Comparison of ENCODE assay signal across 13 mouse cellular contexts in genomic region chr5:65718368-65718767, GRCm38 (mm10). TPM values are rescaled to one million over a fixed set of nuclear protein-coding genes. Genes with fewer than 3 reads are reported as not detected.
DNase-seq lines count a peak whose midpoint lies in the region; ATAC-seq and TF ChIP-seq lines count a peak whose summit lies in the region.
"Had no signal": no experiment of that assay in that cellular context is flagged by ENCODE, and none has a peak within 500 bp of the region (broad histone marks: within the 10 kb centered on the region; RNA-seq: fewer than 3 reads in every experiment).

No protein-coding gene starts in this region.

- 43% methylated on average over 3 of the region's 3 CpGs for WGBS in kidney, postnatal 0 days
- 23% methylated on average over 3 of the region's 3 CpGs for WGBS in kidney, embryonic 16.5 days

- no peak overlapping the region for H3K4me2 ChIP-seq in kidney, postnatal 0 days (ENCODE audit: low read length)
- no peak overlapping the region for H3K4me2 ChIP-seq in kidney, embryonic 16.5 days (replicated peaks; ENCODE audit: low read depth, low read length)
- H3K4me2 ChIP-seq: embryonic facial prominence, embryonic 12.5 days had no signal

- H3K36me3 ChIP-seq in kidney, postnatal 0 days (ENCODE audit: insufficient read depth, low read length): no peaks in the 10 kb centered on the region
- H3K36me3 ChIP-seq in kidney, embryonic 16.5 days (ENCODE audit: insufficient read depth, low read length): no peaks in the 10 kb centered on the region
- H3K36me3 ChIP-seq: embryonic facial prominence, embryonic 12.5 days; midbrain, embryonic 10.5 days had no signal

- no peak overlapping the region for H3K9ac ChIP-seq in kidney, postnatal 0 days (ENCODE audit: low read depth, low read length)
- no peak overlapping the region for H3K9ac ChIP-seq in kidney, embryonic 16.5 days (replicated peaks; ENCODE audit: low read length)
- H3K9ac ChIP-seq: embryonic facial prominence, embryonic 12.5 days had no signal

- H3K9me3 ChIP-seq in kidney, postnatal 0 days (replicated peaks; ENCODE audit: low read length): no peaks in the 10 kb centered on the region
- no peaks in the 10 kb centered on the region for H3K9me3 ChIP-seq in kidney, embryonic 16.5 days (ENCODE audit: low read length)
- H3K9me3 ChIP-seq: embryonic facial prominence, embryonic 12.5 days; midbrain, embryonic 10.5 days had no signal

- no peak for ATAC-seq in kidney, postnatal 0 days (replicated peaks; ENCODE audit: low FRiP score, low read depth)
- no peak for ATAC-seq in kidney, embryonic 16.5 days (ENCODE audit: low FRiP score, low TSS enrichment)
- peak; percentile 74; the same call in 1 of the 2 replicates for ATAC-seq in erythroblast, adult 5-6 weeks (replicated peaks; ENCODE audit: low FRiP score, poor library complexity, severe bottlenecking)

- no peak for TF ChIP-seq CTCF in kidney, postnatal 0 days (IDR thresholded peaks at IDR 0.05; ENCODE audit: low read depth)

- H3K27me3 ChIP-seq in kidney, postnatal 0 days (ENCODE audit: insufficient read depth, low read length): no peaks in the 10 kb centered on the region
- H3K27me3 ChIP-seq in kidney, embryonic 16.5 days (ENCODE audit: insufficient read depth, low read length): no peaks in the 10 kb centered on the region
- H3K27me3 ChIP-seq: embryonic facial prominence, embryonic 12.5 days had no signal

- peak; percentile 24 for DNase-seq in kidney, postnatal 0 days (ENCODE audit: low spot score)
- DNase-seq in MN1 (ENCODE audit: low spot score): peak; percentile 36
- peak; percentile 17 to 46 for DNase-seq in natural killer cell, adult 2 months (ENCODE audit: low spot score in 2 of 2)
- no peak for DNase-seq in left cerebral cortex, adult 11 months (ENCODE audit: low spot score)
- DNase-seq in adrenal gland, adult 2 months: no peak
- no peak for DNase-seq in gastrocnemius, postnatal 10 days
- DNase-seq: kidney, postnatal 25 days; right cerebral cortex, postnatal 25 days; thymus, adult 2 months had no signal

- no peak overlapping the region for H3K4me3 ChIP-seq in kidney, postnatal 0 days (replicated peaks; ENCODE audit: low read depth, low read length)
- no peak overlapping the region for H3K4me3 ChIP-seq in kidney, embryonic 16.5 days (ENCODE audit: low read length)
- H3K4me3 ChIP-seq: embryonic facial prominence, embryonic 12.5 days; midbrain, embryonic 10.5 days had no signal

- no peak overlapping the region for H3K27ac ChIP-seq in kidney, postnatal 0 days
- H3K27ac ChIP-seq in kidney, embryonic 16.5 days (ENCODE audit: low read length): no peak overlapping the region
- H3K27ac ChIP-seq: embryonic facial prominence, embryonic 12.5 days; midbrain, embryonic 10.5 days had no signal

- no peaks in the 10 kb centered on the region for H3K4me1 ChIP-seq in kidney, postnatal 0 days (replicated peaks; ENCODE audit: insufficient read depth, low read length)
- no peaks in the 10 kb centered on the region for H3K4me1 ChIP-seq in kidney, embryonic 16.5 days (ENCODE audit: insufficient read depth, low read length)
- H3K4me1 ChIP-seq: embryonic facial prominence, embryonic 12.5 days had no signal

RNA-seq across cellular contexts. Expression of gene Pds5a, which starts 20.3 kb away (rescaled TPM):
- polyA plus RNA-seq in kidney, postnatal 0 days (2015; fragmentation: Nextera tagmentation; extraction: Ambion mirVana): 35.2 and 37.8 TPM in 2 replicates
- 56.2 and 60.6 TPM in 2 replicates for polyA plus RNA-seq in kidney, embryonic 16.5 days (2015; fragmentation: Nextera tagmentation; extraction: Ambion mirVana)
- 53.1 and 90.5 TPM in 2 replicates for total RNA-seq in erythroblast, adult 5-6 weeks (2015; ENCODE audit: low replicate concordance)
- 94.4 and 98.8 TPM in 2 replicates for total RNA-seq in erythroblast, adult 5-6 weeks (2017; ENCODE audit: low replicate concordance)
- total RNA-seq in adrenal gland, adult 2 months (2021): 10 to 100 TPM; 74.0 to 98.1 TPM
- 2.9 and 3.0 TPM in 2 replicates for polyA plus RNA-seq in adrenal gland, adult 2 months (2012; rRNA removed)
- total RNA-seq in gastrocnemius, postnatal 10 days (2021): 10 to 100 TPM; 47.5 to 59.1 TPM

RNA-seq across cellular contexts. Expression of gene N4bp2, which starts 45.0 kb away (rescaled TPM):
- 14.9 and 15.8 TPM in 2 replicates for polyA plus RNA-seq in kidney, postnatal 0 days (2015; fragmentation: Nextera tagmentation; extraction: Ambion mirVana)
- polyA plus RNA-seq in kidney, embryonic 16.5 days (2015; fragmentation: Nextera tagmentation; extraction: Ambion mirVana): 18.8 and 24.3 TPM in 2 replicates
- 6.0 and 23.2 TPM in 2 replicates for total RNA-seq in erythroblast, adult 5-6 weeks (2015; ENCODE audit: low replicate concordance)
- total RNA-seq in erythroblast, adult 5-6 weeks (2017; ENCODE audit: low replicate concordance): 14.5 and 18.7 TPM in 2 replicates
- 10 to 100 TPM in 1 of 2 experiments, 1 to 10 TPM in 1; 8.7 to 14.1 TPM for total RNA-seq in adrenal gland, adult 2 months (2021)
- polyA plus RNA-seq in adrenal gland, adult 2 months (2012; rRNA removed): 4.9 and 7.1 TPM in 2 replicates
- 10 to 100 TPM; 23.4 to 30.2 TPM for total RNA-seq in gastrocnemius, postnatal 10 days (2021)

Comparison
In these comparisons a context has a peak if more than half of its experiments do, and no peak if none do; other contexts are left out.
1. DNase-seq: peak in kidney, postnatal 0 days (single experiment), MN1 (single experiment) and natural killer cell, adult 2 months (2 of 2); none in left cerebral cortex, adult 11 months (single experiment), adrenal gland, adult 2 months (single experiment) and gastrocnemius, postnatal 10 days (single experiment).